Mouse (Mus musculus): Measurements from ENCODE around the gene Pgbd5. TPM values are rescaled to one million over a fixed set of nuclear protein-coding genes. Genes with fewer than 3 reads are reported as not detected.

Gene Pgbd5
- not detected for polyA plus RNA-seq (2012; fragmentation: generic; extraction: Trizol)

DNA sequence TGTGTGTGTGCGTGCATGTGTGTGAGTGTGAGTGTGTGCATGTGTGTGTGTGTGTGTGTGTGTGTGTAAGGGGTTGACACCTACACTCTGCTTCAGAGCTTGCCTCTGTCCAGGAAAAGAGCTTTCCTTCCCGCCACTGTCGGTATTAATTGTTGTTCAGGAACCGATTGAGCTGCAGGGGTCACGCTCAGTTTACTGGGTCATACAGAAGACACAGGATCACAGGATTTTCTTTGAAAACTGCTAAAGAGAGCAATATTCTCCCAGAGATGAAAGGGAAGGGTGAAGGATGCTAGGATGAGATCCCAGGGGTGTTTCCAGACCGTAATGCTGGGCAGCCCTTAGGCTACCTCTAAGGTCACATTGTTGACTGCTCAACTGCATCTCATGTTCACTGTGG, at the start of gene Pgbd5:
Pgbd5 (minus strand) TSS at position 101 of the 400 bp plus-strand sequence.

Other genes starting within 250 kb of the Pgbd5 start
- 10 to 100 TPM; 26.7 to 35.9 TPM for gene Galnt2, start 208.3 kb downstream of the Pgbd5 start, polyA plus RNA-seq (2012; fragmentation: generic; extraction: Trizol)
- gene Cog2, start 81.1 kb upstream of the Pgbd5 start, polyA plus RNA-seq (2012; fragmentation: generic; extraction: Trizol): 10 to 100 TPM in 1 of 2 experiments, 1 to 10 TPM in 1; 8.2 to 20.6 TPM
- gene Agt, start 130.0 kb upstream of the Pgbd5 start, polyA plus RNA-seq (2012; fragmentation: generic; extraction: Trizol): under 1 TPM; 0.06 to 0.47 TPM
- gene Capn9, start 136.5 kb upstream of the Pgbd5 start, polyA plus RNA-seq (2012; fragmentation: generic; extraction: Trizol): under 1 TPM in 1 of 2 experiments, not detected in 1; 0.02 TPM
- gene 2310022B05Rik, start 223.7 kb upstream of the Pgbd5 start, polyA plus RNA-seq (2012; fragmentation: generic; extraction: Trizol): 10 to 100 TPM; 46.3 to 63.8 TPM